Mouse (Mus musculus): ENCODE measurements around the gene Phtf2.

The Phtf2 gene

GRCm38 (mm10) chr5:20881915-20882800, at the start of gene Phtf2, which contains the start of gene Tmem60:
Gene Phtf2 (minus strand): TSS chr5:20882124.
Gene Tmem60 (plus strand): TSS chr5:20882191.
- peak; percentile 98 for DNase-seq (ENCODE audit: low read depth)

GRCm38 (mm10) chr5:20931300-20931699, 49.4 kb upstream of the Phtf2 start:
- no peak for DNase-seq (ENCODE audit: low read depth)

GRCm38 (mm10) chr5:20930430-20930829, 48.5 kb upstream of the Phtf2 start:
- no peak for DNase-seq (ENCODE audit: low read depth)

GRCm38 (mm10) chr5:20929669-20930151, 47.8 kb upstream of the Phtf2 start:
- no peak for DNase-seq (ENCODE audit: low read depth)

GRCm38 (mm10) chr5:20925451-20925850, 43.5 kb upstream of the Phtf2 start:
- no peak for DNase-seq (ENCODE audit: low read depth)

GRCm38 (mm10) chr5:20924608-20925007, 42.7 kb upstream of the Phtf2 start:
- DNase-seq (ENCODE audit: low read depth): no peak

- DNase-seq (ENCODE audit: low read depth): no peak
Measured at GRCm38 (mm10) chr5:20919566-20919965, 37.6 kb upstream of the Phtf2 start.

- no peak for DNase-seq (ENCODE audit: low read depth)
Measured at GRCm38 (mm10) chr5:20918967-20919366, 37.0 kb upstream of the Phtf2 start.

GRCm38 (mm10) chr5:20913372-20914275, 31.7 kb upstream of the Phtf2 start:
- no peak for DNase-seq (ENCODE audit: low read depth)

GRCm38 (mm10) chr5:20911741-20912140, 29.8 kb upstream of the Phtf2 start:
- no peak for DNase-seq (ENCODE audit: low read depth)

- no peak for DNase-seq (ENCODE audit: low read depth)
Measured at GRCm38 (mm10) chr5:20906191-20906590, 24.3 kb upstream of the Phtf2 start.

- no peak for DNase-seq (ENCODE audit: low read depth)
Measured at GRCm38 (mm10) chr5:20905437-20905836, 23.5 kb upstream of the Phtf2 start.

- no peak for DNase-seq (ENCODE audit: low read depth)
Measured at GRCm38 (mm10) chr5:20904647-20905046, 22.7 kb upstream of the Phtf2 start.

- DNase-seq (ENCODE audit: low read depth): peak; percentile 81
Measured at GRCm38 (mm10) chr5:20897446-20898167, 15.7 kb upstream of the Phtf2 start.

GRCm38 (mm10) chr5:20884036-20884620, 2.2 kb upstream of the Phtf2 start:
- no peak for DNase-seq (ENCODE audit: low read depth)

GRCm38 (mm10) chr5:20880797-20881775, 838 bp downstream of the Phtf2 start:
- no peak for DNase-seq (ENCODE audit: low read depth)

- DNase-seq (ENCODE audit: low read depth): no peak
Measured at GRCm38 (mm10) chr5:20880386-20880785, 1.5 kb downstream of the Phtf2 start.

GRCm38 (mm10) chr5:20876934-20877426, 4.9 kb downstream of the Phtf2 start:
- no peak for DNase-seq (ENCODE audit: low read depth)

GRCm38 (mm10) chr5:20873146-20873545, 8.8 kb downstream of the Phtf2 start:
- DNase-seq (ENCODE audit: low read depth): no peak

- no peak for DNase-seq (ENCODE audit: low read depth)
Measured at GRCm38 (mm10) chr5:20865193-20865755, 16.6 kb downstream of the Phtf2 start.

Measured in c-Kit-positive CD71-positive TER-119-negative erythroid progenitor cells, embryonic 14.5 days (primary cell).